Mouse (Mus musculus) heart, embryonic 10.5 days (tissue): ENCODE data around the gene Kpna2. TPM values are rescaled to one million over a fixed set of nuclear protein-coding genes. Genes with fewer than 3 reads are reported as not detected.
"Not testable (repeated sequence)": the region's sequence is repeated elsewhere in the genome, so short reads cannot be mapped to it uniquely, and the experiment has no call there.

Source experiments
- DNase-seq: peaks from one replicate; pipeline ENCODE4 v3.0.0-alpha.2; 2017; ENCODE audit warnings: low spot score
- H3K27ac ChIP-seq: fragments of 300-500 bp; sonication (generic); 2 replicates; pipeline ENCODE4 v1.5.1; 2016; ENCODE audit warnings: mild to moderate bottlenecking
- H3K27me3 ChIP-seq: fragments of 300-500 bp; sonication (generic); 2 replicates; pipeline ENCODE4 v1.6.1; 2016; ENCODE audit warnings: mild to moderate bottlenecking; ENCODE audit not compliant: poor library complexity, insufficient read depth, severe bottlenecking
- H3K36me3 ChIP-seq: fragments of 300-500 bp; sonication (generic); 2 replicates; pipeline ENCODE4 v1.6.1; 2016; ENCODE audit warnings: mild to moderate bottlenecking, moderate library complexity
- H3K4me1 ChIP-seq: fragments of 300-500 bp; sonication (generic); 2 replicates; pipeline ENCODE4 v1.6.1; 2016; ENCODE audit warnings: mild to moderate bottlenecking
- H3K4me3 ChIP-seq: fragments of 300-500 bp; sonication (generic); 2 replicates; pipeline ENCODE4 v1.5.1; 2016; ENCODE audit warnings: mild to moderate bottlenecking, moderate library complexity
- H3K9me3 ChIP-seq: fragments of 300-500 bp; sonication (generic); 2 replicates; pipeline ENCODE4 v1.6.1; 2016; ENCODE audit warnings: mild to moderate bottlenecking, moderate library complexity
- WGBS: fragments of 180-500 bp; shearing (Covaris S2); methylation state at CpG from one replicate; pipeline ENCODE4 v1.1.7; 2016; 5-methylcytosine and 5-hydroxymethylcytosine counted together
- polyA plus RNA-seq: library from polyadenylated mRNA; unstranded; fragments of >200 nt; fragmentation: Nextera tagmentation; extraction: Ambion mirVana; gene quantifications from 2 replicates; pipeline ENCODE4 v1.2.1, GENCODE M21; 2016

The Kpna2 gene
- polyA plus RNA-seq, 1 experiment from 2014 or later: 488 TPM

DNA sequence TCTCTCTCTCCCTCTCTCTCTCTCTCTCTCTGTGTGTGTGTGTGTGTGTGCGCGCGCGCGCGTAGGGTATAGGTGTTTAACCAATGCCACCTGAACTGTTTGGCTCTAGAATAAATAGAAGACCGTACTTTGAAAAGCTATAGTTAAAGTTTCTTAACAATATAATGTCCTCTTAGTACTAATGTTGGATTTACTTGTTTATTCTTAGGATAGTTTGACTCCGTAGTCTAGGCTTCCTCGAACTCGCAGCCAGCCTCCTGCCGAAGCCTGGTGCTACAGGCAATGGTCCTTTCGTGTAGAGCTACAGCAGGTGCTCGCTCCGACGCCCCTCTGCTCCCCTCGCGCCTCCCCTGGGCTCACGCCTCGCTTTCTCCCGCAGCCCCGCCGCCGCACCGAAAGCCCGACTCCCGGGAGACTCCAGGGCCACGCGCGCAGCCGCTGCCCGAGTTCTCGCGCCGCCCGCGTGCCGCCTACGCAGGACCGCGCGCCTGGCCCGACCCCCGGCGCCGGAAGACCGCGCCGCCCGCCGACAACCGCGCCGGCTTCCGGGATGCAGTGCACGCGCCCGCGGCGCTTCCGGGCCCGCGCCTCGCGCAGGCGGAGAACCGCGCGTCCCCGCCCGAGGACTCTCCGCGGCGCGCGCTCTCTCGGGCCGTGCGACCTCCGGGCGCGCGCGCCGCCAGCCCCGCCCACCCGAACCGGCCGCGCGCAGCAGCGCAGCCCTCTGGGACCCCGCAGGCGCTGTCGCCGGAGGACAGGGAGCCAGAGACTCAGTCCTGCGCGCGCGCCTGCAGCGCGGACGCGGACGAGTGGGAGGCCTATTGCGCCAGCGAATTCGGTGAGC lies 28.3 kb upstream of the Kpna2 start:
- Histone ChIP-seq H3K36me3 (no peaks in the 10 kb centered on the region), H3K4me3 (peak overlapping the region; percentile 77), H3K4me1 (peaks cover 49% of the 10 kb centered on the region), H3K9me3 (no peaks in the 10 kb centered on the region), H3K27me3 (peaks cover 24% of the 10 kb centered on the region), H3K27ac (peak overlapping the region; percentile 92)
- WGBS: 3% methylated on average over 106 of the region's 107 CpGs
- peak; percentile 91 for DNase-seq

GRCm38 (mm10) chr11:107026554-107027430 lies 27.5 kb upstream of the Kpna2 start:
- Histone ChIP-seq H3K4me1 (peaks cover 49% of the 10 kb centered on the region), H3K9me3 (no peaks in the 10 kb centered on the region), H3K27ac (peak overlapping the region; percentile 92; the same call in 1 of the 2 replicates), H3K36me3 (no peaks in the 10 kb centered on the region), H3K27me3 (peaks cover 24% of the 10 kb centered on the region), H3K4me3 (peak overlapping the region; percentile 77)
- WGBS: 7% methylated on average over 12 of the region's 12 CpGs
- DNase-seq: no peak

- Histone ChIP-seq H3K9me3 (no peaks in the 10 kb centered on the region), H3K27me3 (peaks cover 24% of the 10 kb centered on the region), H3K4me3 (peak within 1 kb of the TSS; percentile 72), H3K36me3 (no peaks in the 10 kb centered on the region), H3K4me1 (peaks cover 47% of the 10 kb centered on the region), H3K27ac (peak within 1 kb of the TSS; percentile 77)
- DNase-seq: no peak
- under 1% methylated on average over 45 of the region's 45 CpGs for WGBS
These were observed 26.3 kb upstream of the Kpna2 start, which contains the start of gene 1810010H24Rik for GRCm38 (mm10) chr11:107025411-107026321. 1810010H24Rik (plus strand) TSS chr11:107025681.

DNA sequence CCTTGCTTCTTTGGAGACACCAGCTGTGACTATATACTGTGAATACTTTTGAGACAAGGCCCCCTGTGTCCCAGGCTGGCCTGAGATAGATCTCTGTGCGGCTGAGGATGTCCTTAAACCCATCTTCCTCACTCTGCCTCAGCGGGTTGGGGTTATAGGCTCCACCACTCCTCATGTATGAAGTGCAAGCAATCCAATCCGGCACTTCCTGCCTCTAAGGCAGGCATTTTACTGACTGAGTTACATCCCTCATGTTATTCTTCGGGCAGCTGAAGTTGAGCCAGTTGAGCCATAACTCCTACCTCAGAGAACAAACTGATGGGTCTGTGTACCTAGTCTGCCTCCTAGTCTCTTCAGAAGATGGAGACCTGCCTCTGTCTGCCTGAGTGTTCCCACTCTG lies 25.1 kb upstream of the Kpna2 start:
- H3K27me3 ChIP-seq: peaks cover 24% of the 10 kb centered on the region
- WGBS: 59% methylated on average over 4 of the region's 4 CpGs

DNA sequence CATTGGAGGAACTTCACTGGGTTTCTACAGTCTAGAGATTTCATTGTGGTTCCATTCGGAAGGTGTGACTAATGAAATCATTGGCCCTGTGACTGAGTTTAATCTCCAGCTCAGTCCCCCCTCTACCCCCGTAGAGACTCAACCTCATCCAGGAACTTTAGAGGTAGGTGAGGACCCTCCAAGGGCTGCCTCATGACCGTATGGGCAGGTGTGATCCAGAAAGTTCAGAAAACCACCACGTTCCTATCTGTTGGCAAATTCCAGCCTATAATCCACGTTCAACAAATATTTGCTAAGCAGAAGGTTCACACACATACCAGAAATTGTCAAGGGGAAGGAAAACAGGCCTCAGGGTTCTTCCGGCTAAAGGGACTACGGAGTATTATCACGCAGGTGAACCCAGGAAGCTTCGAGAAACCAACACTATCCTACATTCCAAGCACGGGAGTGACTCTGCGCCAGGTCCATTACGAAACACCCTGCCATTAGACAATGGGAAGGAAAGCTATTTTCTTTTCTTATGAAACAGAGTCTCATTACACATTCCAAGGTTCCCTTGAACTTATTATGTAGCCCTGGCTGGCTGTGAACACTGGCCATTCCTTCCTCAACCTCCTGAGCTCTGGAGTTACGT lies 22.8 kb upstream of the Kpna2 start:
- no peak for DNase-seq
- Histone ChIP-seq H3K27ac (no peak overlapping the region), H3K4me1 (peaks cover 27% of the 10 kb centered on the region), H3K4me3 (no peak overlapping the region), H3K27me3 (peaks cover 24% of the 10 kb centered on the region), H3K9me3 (no peaks in the 10 kb centered on the region), H3K36me3 (no peaks in the 10 kb centered on the region)
- 86% methylated on average over 13 of the region's 13 CpGs for WGBS

More for the DNA sequence above, 25.1 kb upstream of the Kpna2 start:
- H3K4me3 ChIP-seq: 0 out of 2 replicates have a peak overlapping the region, but pooled peaks have one; percentile 72
- H3K36me3 ChIP-seq: no peaks in the 10 kb centered on the region
- H3K27ac ChIP-seq: no peak overlapping the region
- H3K9me3 ChIP-seq: no peaks in the 10 kb centered on the region
- peaks cover 44% of the 10 kb centered on the region for H3K4me1 ChIP-seq
- DNase-seq: no peak

- H3K4me3 ChIP-seq, H3K9me3 ChIP-seq, DNase-seq, H3K27ac ChIP-seq, H3K4me1 ChIP-seq, H3K36me3 ChIP-seq: not testable (repeated sequence)
- peaks cover 10% of the 10 kb centered on the region for H3K27me3 ChIP-seq
- 90% methylated on average over 5 of the region's 5 CpGs for WGBS
These were observed 20.4 kb upstream of the Kpna2 start for GRCm38 (mm10) chr11:107019722-107020121.

GRCm38 (mm10) chr11:107019318-107019717 lies 20.0 kb upstream of the Kpna2 start:
- Histone ChIP-seq H3K36me3 (no peaks in the 10 kb centered on the region), H3K27ac (no peak overlapping the region), H3K4me3 (no peak overlapping the region), H3K27me3 (peaks cover 6% of the 10 kb centered on the region), H3K9me3 (no peaks in the 10 kb centered on the region), H3K4me1 (peaks cover 5% of the 10 kb centered on the region; the same call in 1 of the 2 replicates)
- WGBS: 58% methylated on average over 4 of the region's 4 CpGs
- DNase-seq: no peak

DNA sequence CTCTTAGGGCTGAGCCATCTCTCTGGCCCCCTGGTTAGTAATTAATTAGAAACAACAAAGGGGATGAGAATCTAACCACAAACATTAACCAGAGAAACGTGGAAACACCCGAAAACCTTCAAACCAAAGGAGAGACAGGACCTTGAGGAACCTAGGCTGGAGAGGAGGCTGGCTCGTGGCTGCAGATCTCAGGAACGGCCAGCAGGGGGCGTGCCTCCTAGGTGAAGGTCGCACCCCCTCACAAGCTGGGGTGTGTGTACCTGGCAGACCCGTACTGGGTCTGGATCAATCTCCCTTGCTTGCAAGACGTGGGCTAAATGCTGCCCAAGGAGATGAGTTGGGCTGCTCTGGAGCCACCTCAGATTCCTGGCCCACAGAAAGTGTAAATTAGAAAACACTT lies 19.3 kb upstream of the Kpna2 start:
- DNase-seq: no peak
- H3K27ac ChIP-seq: no peak overlapping the region
- H3K27me3 ChIP-seq: no peaks in the 10 kb centered on the region
- no peaks in the 10 kb centered on the region for H3K9me3 ChIP-seq
- H3K4me3 ChIP-seq: no peak overlapping the region
- no peaks in the 10 kb centered on the region for H3K36me3 ChIP-seq
- peaks cover 5% of the 10 kb centered on the region; the same call in 1 of the 2 replicates for H3K4me1 ChIP-seq
- WGBS: 25% methylated on average over 8 of the region's 8 CpGs

GRCm38 (mm10) chr11:107017339-107017886 lies 18.1 kb upstream of the Kpna2 start:
- H3K4me1 ChIP-seq: peaks cover 5% of the 10 kb centered on the region; the same call in 1 of the 2 replicates
- H3K36me3 ChIP-seq: no peaks in the 10 kb centered on the region
- WGBS: 57% methylated on average over 6 of the region's 6 CpGs
- no peaks in the 10 kb centered on the region for H3K27me3 ChIP-seq
- no peaks in the 10 kb centered on the region for H3K9me3 ChIP-seq
- no peak overlapping the region for H3K27ac ChIP-seq
- no peak for DNase-seq
- no peak overlapping the region for H3K4me3 ChIP-seq

DNA sequence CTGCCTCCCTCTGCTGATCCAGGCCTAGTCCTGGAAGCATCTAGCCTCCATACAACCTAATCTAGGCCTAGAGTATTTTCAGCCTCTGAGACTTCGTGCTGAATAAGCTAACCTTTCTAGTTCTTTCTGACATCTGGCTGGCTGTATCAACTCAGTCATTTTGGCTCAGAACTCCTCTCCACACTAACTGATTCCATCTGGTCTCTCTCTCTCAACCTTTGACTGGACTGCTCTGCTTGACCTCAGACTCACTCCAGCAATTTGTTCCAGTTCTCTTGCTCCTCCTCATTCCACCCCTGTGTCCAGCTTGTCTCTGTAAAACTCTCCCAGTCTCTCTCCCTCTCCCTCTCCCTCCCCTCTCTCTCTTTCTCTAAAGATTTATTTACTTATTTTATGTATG lies 17.6 kb upstream of the Kpna2 start:
- Histone ChIP-seq H3K27ac (no peak overlapping the region), H3K4me1 (peaks cover 5% of the 10 kb centered on the region)
- DNase-seq: no peak

GRCm38 (mm10) chr11:107015535-107016187 lies 16.3 kb upstream of the Kpna2 start:
- H3K4me1 ChIP-seq: peaks cover 14% of the 10 kb centered on the region

More for the DNA sequence above, 17.6 kb upstream of the Kpna2 start:
- H3K4me3 ChIP-seq: no peak overlapping the region
- no peaks in the 10 kb centered on the region for H3K36me3 ChIP-seq
- H3K9me3 ChIP-seq: no peaks in the 10 kb centered on the region
- WGBS: 73% methylated on average over 1 of the region's 1 CpGs
- no peaks in the 10 kb centered on the region for H3K27me3 ChIP-seq

More at GRCm38 (mm10) chr11:107015535-107016187, 16.3 kb upstream of the Kpna2 start:
- not testable (repeated sequence) for H3K27ac ChIP-seq, H3K4me3 ChIP-seq, H3K9me3 ChIP-seq, H3K36me3 ChIP-seq, DNase-seq, H3K27me3 ChIP-seq
- 61% methylated on average over 11 of the region's 11 CpGs for WGBS
